In the genomic region with DNA sequence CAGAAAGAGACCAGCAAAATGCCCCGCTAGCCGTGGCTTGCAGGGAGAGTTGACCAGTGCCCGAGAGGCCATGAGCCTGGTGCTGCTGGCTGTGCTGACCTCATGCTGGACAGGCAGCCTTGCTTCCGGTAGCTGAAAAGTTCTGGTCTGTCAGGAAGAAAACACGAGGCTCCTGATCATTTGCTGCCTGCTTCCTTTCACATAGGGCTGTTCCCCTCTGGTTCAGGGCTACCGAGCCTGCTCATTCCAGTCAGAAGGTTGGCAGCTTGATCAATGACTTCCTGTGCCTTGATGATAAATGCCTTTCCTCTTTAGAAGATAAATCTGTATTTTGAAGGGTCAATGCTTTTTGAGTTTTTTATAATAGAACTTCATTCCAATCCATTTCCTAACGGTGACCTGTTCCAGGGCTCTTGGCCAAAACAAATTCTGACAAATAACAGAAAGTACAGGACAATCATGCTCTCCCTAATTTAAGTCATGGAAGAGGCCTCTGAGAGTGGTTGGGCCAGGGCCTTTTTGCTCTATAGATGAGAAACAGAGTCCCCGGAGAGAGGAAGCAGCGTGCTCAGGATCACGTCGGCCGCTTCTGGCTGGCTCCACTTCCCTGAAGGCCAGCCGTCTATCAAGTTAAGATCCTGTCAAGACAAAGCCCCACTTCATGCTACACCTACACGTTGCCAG, we compare ENCODE assay signal across 8 mouse cellular contexts. TPM values are rescaled to one million over a fixed set of nuclear protein-coding genes. Genes with fewer than 3 reads are reported as not detected.
DNase-seq lines count a peak whose midpoint lies in the region; ATAC-seq lines count a peak whose summit lies in the region.

No protein-coding gene starts in this region.

- H3K4me1 ChIP-seq in heart, embryonic 12.5 days (replicated peaks): peaks cover 30% of the 10 kb centered on the region
- H3K4me1 ChIP-seq in limb, embryonic 10.5 days: peaks cover 17% of the 10 kb centered on the region
- H3K4me1 ChIP-seq in neural tube, embryonic 13.5 days (replicated peaks): peaks cover 5% of the 10 kb centered on the region

- no peaks in the 10 kb centered on the region for H3K27me3 ChIP-seq in heart, embryonic 12.5 days (replicated peaks)
- no peaks in the 10 kb centered on the region for H3K27me3 ChIP-seq in limb, embryonic 10.5 days (ENCODE audit: low read depth, poor library complexity, severe bottlenecking)
- no peaks in the 10 kb centered on the region for H3K27me3 ChIP-seq in neural tube, embryonic 13.5 days

- H3K9ac ChIP-seq in heart, embryonic 12.5 days: no peak overlapping the region
- H3K9ac ChIP-seq in neural tube, embryonic 13.5 days: no peak overlapping the region

- peak overlapping the region; percentile 86 for H3K27ac ChIP-seq in heart, embryonic 12.5 days (ENCODE audit: poor library complexity, severe bottlenecking)
- H3K27ac ChIP-seq in limb, embryonic 10.5 days: peak overlapping the region; percentile 75
- 0 out of 2 replicates have a peak overlapping the region, but pooled peaks have one; percentile 23 for H3K27ac ChIP-seq in neural tube, embryonic 13.5 days (replicated peaks)

- no peak overlapping the region for H3K4me2 ChIP-seq in heart, embryonic 12.5 days
- H3K4me2 ChIP-seq in neural tube, embryonic 13.5 days: no peak overlapping the region

- peaks cover 8% of the 10 kb centered on the region; the same call in 1 of the 2 replicates for H3K36me3 ChIP-seq in heart, embryonic 12.5 days
- H3K36me3 ChIP-seq in limb, embryonic 10.5 days: no peaks in the 10 kb centered on the region
- no peaks in the 10 kb centered on the region for H3K36me3 ChIP-seq in neural tube, embryonic 13.5 days

- no peaks in the 10 kb centered on the region for H3K9me3 ChIP-seq in heart, embryonic 12.5 days (replicated peaks)
- no peaks in the 10 kb centered on the region for H3K9me3 ChIP-seq in limb, embryonic 10.5 days (replicated peaks)
- H3K9me3 ChIP-seq in neural tube, embryonic 13.5 days: no peaks in the 10 kb centered on the region

- no peak overlapping the region for H3K4me3 ChIP-seq in heart, embryonic 12.5 days
- H3K4me3 ChIP-seq in limb, embryonic 10.5 days: no peak overlapping the region
- H3K4me3 ChIP-seq in neural tube, embryonic 13.5 days: no peak overlapping the region

- ATAC-seq in heart, embryonic 12.5 days (ENCODE audit: insufficient number of reproducible peaks, low FRiP score): peak; percentile 86
- no peak for ATAC-seq in neural tube, embryonic 13.5 days (ENCODE audit: low read depth)
- no peak for ATAC-seq in granulocyte monocyte progenitor cell, adult 5-6 weeks (replicated peaks; ENCODE audit: poor library complexity, severe bottlenecking)

- DNase-seq in gastrocnemius, postnatal 25 days: peak; percentile 20
- no peak for DNase-seq in gastrocnemius, postnatal 10 days
- peak; percentile 54 for DNase-seq in limb, embryonic 10.5 days (ENCODE audit: low spot score)
- DNase-seq in layer of hippocampus, adult 8-10 months (ENCODE audit: low spot score in 2 of 2): no peak
- DNase-seq in layer of hippocampus, postnatal 10 days (ENCODE audit: low spot score in 2 of 2): no peak

- 31% methylated on average over 14 of the region's 14 CpGs for WGBS in heart, embryonic 12.5 days
- 17% methylated on average over 14 of the region's 14 CpGs for WGBS in limb, embryonic 10.5 days
- WGBS in neural tube, embryonic 13.5 days: 50% methylated on average over 14 of the region's 14 CpGs

RNA-seq across cellular contexts. Expression of a gene that starts 24.7 kb away (rescaled TPM):
- 1 to 10 TPM; 1.4 to 2.0 TPM for total RNA-seq in gastrocnemius, postnatal 25 days (2021)
- total RNA-seq in gastrocnemius, postnatal 10 days (2021): 1 to 10 TPM; 1.6 to 2.7 TPM
- polyA plus RNA-seq in heart, embryonic 12.5 days (2016; fragmentation: Nextera tagmentation; extraction: Ambion mirVana): 36.0 and 40.9 TPM in 2 replicates
- 13.1 and 17.1 TPM in 2 replicates for polyA plus RNA-seq in limb, embryonic 10.5 days (2016; fragmentation: Nextera tagmentation; extraction: Ambion mirVana)
- polyA plus RNA-seq in neural tube, embryonic 13.5 days (2015; fragmentation: Nextera tagmentation; extraction: Ambion mirVana): 20.0 and 23.8 TPM in 2 replicates
- 1 to 10 TPM; 5.9 to 8.1 (median 7.0) TPM for total RNA-seq in layer of hippocampus, adult 8-10 months (2022)
- total RNA-seq in layer of hippocampus, postnatal 10 days (2021): 1 to 10 TPM; 2.5 to 3.0 TPM
- 1.5 and 3.4 TPM in 2 replicates for total RNA-seq in granulocyte monocyte progenitor cell, adult 5-6 weeks (2014; fragmentation: Nextera tagmentation)
- 1.2 and 1.7 TPM in 2 replicates for total RNA-seq in granulocyte monocyte progenitor cell, adult 5-6 weeks (2017)

RNA-seq across cellular contexts. Expression of a gene that starts 41.7 kb away (rescaled TPM):
- total RNA-seq in gastrocnemius, postnatal 25 days (2021): 100 to 1,000 TPM; 353 to 393 TPM
- 100 to 1,000 TPM; 634 to 653 TPM for total RNA-seq in gastrocnemius, postnatal 10 days (2021)
- polyA plus RNA-seq in heart, embryonic 12.5 days (2016; fragmentation: Nextera tagmentation; extraction: Ambion mirVana): 458 and 459 TPM in 2 replicates
- 718 and 830 TPM in 2 replicates for polyA plus RNA-seq in limb, embryonic 10.5 days (2016; fragmentation: Nextera tagmentation; extraction: Ambion mirVana)
- polyA plus RNA-seq in neural tube, embryonic 13.5 days (2015; fragmentation: Nextera tagmentation; extraction: Ambion mirVana): 437 and 462 TPM in 2 replicates
- 100 to 1,000 TPM; 398 to 518 (median 456) TPM for total RNA-seq in layer of hippocampus, adult 8-10 months (2022)
- total RNA-seq in layer of hippocampus, postnatal 10 days (2021): 100 to 1,000 TPM; 434 to 447 TPM
- total RNA-seq in granulocyte monocyte progenitor cell, adult 5-6 weeks (2014; fragmentation: Nextera tagmentation): 3,886 and 3,908 TPM in 2 replicates
- 1,184 and 1,551 TPM in 2 replicates for total RNA-seq in granulocyte monocyte progenitor cell, adult 5-6 weeks (2017)

Comparison
In these comparisons a context has a peak if more than half of its experiments do, and no peak if none do; other contexts are left out.
1. DNase-seq: peak in gastrocnemius, postnatal 25 days (single experiment) and limb, embryonic 10.5 days (single experiment); none in gastrocnemius, postnatal 10 days (single experiment), layer of hippocampus, adult 8-10 months (0 of 2) and layer of hippocampus, postnatal 10 days (0 of 2).
2. H3K27ac ChIP-seq: peak in every context shown above with its lines; median percentile 86 in heart, embryonic 12.5 days; 75 in limb, embryonic 10.5 days; 23 in neural tube, embryonic 13.5 days.